Mouse (Mus musculus): ENCODE measurements around the gene Arid3a. TPM values are rescaled to one million over a fixed set of nuclear protein-coding genes. Genes with fewer than 3 reads are reported as not detected.

The Arid3a gene
- polyA plus RNA-seq, 1 experiment, result 15.0 TPM

- peaks cover 15% of the 10 kb centered on the region for H3K36me3 ChIP-seq (ENCODE audit: control insufficient read depth, insufficient read depth, low read length)
- TF ChIP-seq POLR2A (IDR thresholded peaks at IDR 0.05; ENCODE audit: low read depth, low read length), result no peak
- TF ChIP-seq CTCF (IDR thresholded peaks at IDR 0.05; ENCODE audit: extremely low read depth, insufficient read depth, insufficient read length, insufficient replicate concordance), result no peak
- H3K4me1 ChIP-seq (ENCODE audit: control insufficient read depth, insufficient read depth, insufficient read length), result peaks cover 39% of the 10 kb centered on the region
- no peak overlapping the region for H3K4me3 ChIP-seq (ENCODE audit: extremely low read depth, insufficient read depth, insufficient read length)
- H3K27ac ChIP-seq (ENCODE audit: insufficient read depth, low read length), result no peak overlapping the region
- no peak for DNase-seq (ENCODE audit: low read depth in 1 of 2, low spot score in 2 of 2)
- 82% methylated on average over 13 of the region's 13 CpGs for WGBS
- no peaks in the 10 kb centered on the region for H3K27me3 ChIP-seq (ENCODE audit: control insufficient read depth, insufficient read depth, low read length)
These were observed 7.5 kb downstream of the Arid3a start for GRCm38 (mm10) chr10:79934272-79934721.

GRCm38 (mm10) chr10:79934794-79935569 is 8.1 kb downstream of the Arid3a start:
- Histone ChIP-seq H3K4me1 (ENCODE audit: control insufficient read depth, insufficient read depth, insufficient read length) (peaks cover 45% of the 10 kb centered on the region), H3K36me3 (ENCODE audit: control insufficient read depth, insufficient read depth, low read length) (peaks cover 15% of the 10 kb centered on the region), H3K27ac (ENCODE audit: insufficient read depth, low read length) (no peak overlapping the region), H3K27me3 (ENCODE audit: control insufficient read depth, insufficient read depth, low read length) (no peaks in the 10 kb centered on the region), H3K4me3 (ENCODE audit: extremely low read depth, insufficient read depth, insufficient read length) (no peak overlapping the region)
- WGBS, result 96% methylated on average over 16 of the region's 16 CpGs
- TF ChIP-seq POLR2A (IDR thresholded peaks at IDR 0.05; ENCODE audit: low read depth, low read length), result no peak
- TF ChIP-seq CTCF (IDR thresholded peaks at IDR 0.05; ENCODE audit: extremely low read depth, insufficient read depth, insufficient read length, insufficient replicate concordance), result no peak
- no peak for DNase-seq (ENCODE audit: low read depth in 1 of 2, low spot score in 2 of 2)

DNA sequence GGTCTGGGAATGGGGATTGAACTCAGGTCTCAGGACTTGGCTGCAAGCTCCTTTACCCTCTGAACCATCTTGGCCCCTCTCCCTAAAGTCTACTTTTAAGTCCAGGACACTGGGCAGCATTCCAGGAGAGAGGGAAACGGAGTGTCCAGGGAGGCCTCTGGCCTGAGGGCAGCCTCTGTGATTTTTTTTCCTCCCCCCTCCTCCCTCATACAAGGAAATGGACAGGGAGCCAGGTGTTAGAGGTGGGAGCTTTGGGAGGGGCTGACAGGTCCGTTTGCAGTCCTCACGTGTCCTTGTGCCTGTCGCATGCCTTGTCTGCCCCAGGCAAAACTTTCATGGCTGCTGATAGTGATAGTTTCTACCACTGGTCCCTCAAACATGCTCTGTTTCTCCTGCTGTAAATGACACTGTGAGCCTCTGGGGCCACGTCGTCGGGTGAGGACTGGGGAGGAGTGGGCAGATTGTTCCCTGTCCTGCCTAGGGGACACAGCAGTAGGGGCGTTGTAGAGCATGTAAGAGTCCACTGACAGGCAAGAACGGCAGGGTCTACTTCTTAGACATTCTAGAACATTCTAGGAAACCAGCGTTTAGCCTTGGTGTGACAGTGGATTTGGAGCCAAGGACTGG is 9.6 kb downstream of the Arid3a start:
- no peak for TF ChIP-seq CTCF (IDR thresholded peaks at IDR 0.05; ENCODE audit: extremely low read depth, insufficient read depth, insufficient read length, insufficient replicate concordance)
- Histone ChIP-seq H3K4me3 (ENCODE audit: extremely low read depth, insufficient read depth, insufficient read length) (no peak overlapping the region; the same call in 1 of the 2 replicates), H3K36me3 (ENCODE audit: control insufficient read depth, insufficient read depth, low read length) (peaks cover 11% of the 10 kb centered on the region), H3K27ac (ENCODE audit: insufficient read depth, low read length) (peak overlapping the region; percentile 13; the same call in 1 of the 2 replicates), H3K27me3 (ENCODE audit: control insufficient read depth, insufficient read depth, low read length) (no peaks in the 10 kb centered on the region), H3K4me1 (ENCODE audit: control insufficient read depth, insufficient read depth, insufficient read length) (peaks cover 57% of the 10 kb centered on the region)
- DNase-seq (ENCODE audit: low read depth in 1 of 2, low spot score in 2 of 2), result no peak
- 37% methylated on average over 10 of the region's 10 CpGs for WGBS

- 3% methylated on average over 27 of the region's 27 CpGs for WGBS
- TF ChIP-seq POLR2A (IDR thresholded peaks at IDR 0.05; ENCODE audit: low read depth, low read length) (no peak), CTCF (IDR thresholded peaks at IDR 0.05; ENCODE audit: extremely low read depth, insufficient read depth, insufficient read length, insufficient replicate concordance) (no peak)
- DNase-seq (ENCODE audit: low read depth in 1 of 2, low spot score in 2 of 2), result peak; percentile 55 to 84
- Histone ChIP-seq H3K4me1 (ENCODE audit: control insufficient read depth, insufficient read depth, insufficient read length) (peaks cover 62% of the 10 kb centered on the region), H3K27me3 (ENCODE audit: control insufficient read depth, insufficient read depth, low read length) (no peaks in the 10 kb centered on the region), H3K36me3 (ENCODE audit: control insufficient read depth, insufficient read depth, low read length) (peaks cover 7% of the 10 kb centered on the region; the same call in 1 of the 2 replicates), H3K27ac (ENCODE audit: insufficient read depth, low read length) (peak overlapping the region; percentile 57), H3K4me3 (ENCODE audit: extremely low read depth, insufficient read depth, insufficient read length) (peak overlapping the region; percentile 16; the same call in 1 of the 2 replicates)
These were observed 10.1 kb downstream of the Arid3a start for GRCm38 (mm10) chr10:79936911-79937441.

GRCm38 (mm10) chr10:79937775-79938526 is 11.1 kb downstream of the Arid3a start:
- Histone ChIP-seq H3K27ac (ENCODE audit: insufficient read depth, low read length) (no peak overlapping the region), H3K4me1 (ENCODE audit: control insufficient read depth, insufficient read depth, insufficient read length) (peaks cover 64% of the 10 kb centered on the region), H3K36me3 (ENCODE audit: control insufficient read depth, insufficient read depth, low read length) (peaks cover 2% of the 10 kb centered on the region; the same call in 1 of the 2 replicates), H3K27me3 (ENCODE audit: control insufficient read depth, insufficient read depth, low read length) (no peaks in the 10 kb centered on the region), H3K4me3 (ENCODE audit: extremely low read depth, insufficient read depth, insufficient read length) (no peak overlapping the region)
- no peak for TF ChIP-seq CTCF (IDR thresholded peaks at IDR 0.05; ENCODE audit: extremely low read depth, insufficient read depth, insufficient read length, insufficient replicate concordance)
- TF ChIP-seq POLR2A (IDR thresholded peaks at IDR 0.05; ENCODE audit: low read depth, low read length), result no peak
- WGBS, result 45% methylated on average over 11 of the region's 11 CpGs
- DNase-seq (ENCODE audit: low read depth in 1 of 2, low spot score in 2 of 2), result no peak

DNA sequence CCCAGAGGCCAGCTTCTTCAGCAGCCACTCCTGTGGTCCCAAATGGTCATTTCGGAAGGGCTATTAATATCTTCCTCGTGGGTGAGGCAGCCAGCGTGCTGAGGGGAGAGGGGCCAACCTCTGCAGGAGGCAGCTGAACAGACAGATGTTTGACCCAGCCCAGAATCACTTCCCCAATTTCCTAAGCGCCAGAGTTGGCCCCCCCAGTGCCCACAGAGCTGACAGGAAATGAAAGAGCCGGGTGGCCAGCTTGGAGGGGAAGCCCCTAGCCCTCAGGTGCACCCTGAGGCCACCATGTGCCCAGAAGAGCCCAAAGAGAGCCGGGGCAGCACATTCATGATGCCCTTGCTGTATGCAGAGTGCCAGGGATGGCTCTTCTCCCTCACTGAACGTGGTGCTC is 13.9 kb downstream of the Arid3a start:
- DNase-seq (ENCODE audit: low read depth in 1 of 2, low spot score in 2 of 2), result peak; percentile 77 to 89
- Histone ChIP-seq H3K4me3 (ENCODE audit: extremely low read depth, insufficient read depth, insufficient read length) (no peak overlapping the region; the same call in 1 of the 2 replicates), H3K27ac (ENCODE audit: insufficient read depth, low read length) (peak overlapping the region; percentile 59), H3K27me3 (ENCODE audit: control insufficient read depth, insufficient read depth, low read length) (no peaks in the 10 kb centered on the region), H3K36me3 (ENCODE audit: control insufficient read depth, insufficient read depth, low read length) (no peaks in the 10 kb centered on the region), H3K4me1 (ENCODE audit: control insufficient read depth, insufficient read depth, insufficient read length) (peaks cover 68% of the 10 kb centered on the region)
- WGBS, result 10% methylated on average over 7 of the region's 7 CpGs
- TF ChIP-seq CTCF (IDR thresholded peaks at IDR 0.05; ENCODE audit: extremely low read depth, insufficient read depth, insufficient read length, insufficient replicate concordance) (no peak), POLR2A (IDR thresholded peaks at IDR 0.05; ENCODE audit: low read depth, low read length) (no peak)
